Mouse (Mus musculus) heart, postnatal 0 days (tissue): Measurements from ENCODE around the gene Col18a1.

Source experiments
- CTCF ChIP-seq: IDR thresholded peaks from 2 replicates; pipeline ENCODE4 v1.5.1; 2016; ENCODE audit warnings: antibody characterized with exemption, control low read depth, low read depth
- EP300 ChIP-seq: IDR thresholded peaks from 2 replicates; pipeline ENCODE4 v1.6.1; 2016; ENCODE audit warnings: antibody characterized with exemption, low read depth

- TF ChIP-seq CTCF (no peak), EP300 (no peak)
These were observed 48.0 kb downstream of the Col18a1 start for GRCm38 (mm10) chr10:77118361-77118760.
